Mouse (Mus musculus): ENCODE measurements around the gene Eif2ak4. TPM values are rescaled to one million over a fixed set of nuclear protein-coding genes. Genes with fewer than 3 reads are reported as not detected.

Eif2ak4 gene
- total RNA-seq, 2 experiments from 2014 or later: 23.1 to 26.7 TPM

DNA sequence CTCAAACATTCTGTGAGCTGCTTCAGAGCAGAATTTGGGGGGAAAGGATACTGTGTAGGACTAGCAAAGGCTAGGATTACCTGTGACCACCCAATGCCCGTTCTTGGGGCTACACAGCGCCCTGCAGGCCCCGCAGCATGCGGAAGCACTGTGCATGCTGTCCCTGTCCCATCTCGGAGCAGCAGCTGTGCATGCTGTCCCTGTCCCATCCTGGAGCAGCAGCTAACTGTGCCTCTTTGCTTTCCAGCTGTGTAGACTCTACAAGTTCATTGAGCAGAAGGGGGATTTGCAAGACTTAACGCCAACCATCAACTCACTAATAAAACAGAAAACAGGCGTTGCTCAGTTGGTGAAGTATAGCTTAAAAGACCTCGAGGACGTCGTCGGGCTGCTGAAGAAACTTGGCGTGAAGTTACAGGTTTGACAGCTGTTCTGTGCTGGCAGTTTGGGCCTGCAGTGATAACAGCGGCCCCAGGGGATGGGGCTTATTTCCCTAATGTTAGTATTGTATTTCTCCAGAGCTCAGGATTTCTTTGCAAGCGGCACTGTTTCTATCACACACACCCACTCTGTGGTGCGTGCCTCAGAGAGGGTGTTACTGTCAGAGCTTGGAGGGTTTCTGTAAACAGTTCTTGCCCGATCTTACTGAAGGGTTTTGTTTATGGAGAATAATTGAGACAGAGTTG, 73.2 kb downstream of the Eif2ak4 start:
- intact Hi-C loops (cut with DNase I): no loop called here
- no peak for DNase-seq

- no peak for DNase-seq
- intact Hi-C loops (cut with DNase I): no loop called here
Measured at GRCm38 (mm10) chr2:118463480-118463879, 75.1 kb downstream of the Eif2ak4 start.

DNA sequence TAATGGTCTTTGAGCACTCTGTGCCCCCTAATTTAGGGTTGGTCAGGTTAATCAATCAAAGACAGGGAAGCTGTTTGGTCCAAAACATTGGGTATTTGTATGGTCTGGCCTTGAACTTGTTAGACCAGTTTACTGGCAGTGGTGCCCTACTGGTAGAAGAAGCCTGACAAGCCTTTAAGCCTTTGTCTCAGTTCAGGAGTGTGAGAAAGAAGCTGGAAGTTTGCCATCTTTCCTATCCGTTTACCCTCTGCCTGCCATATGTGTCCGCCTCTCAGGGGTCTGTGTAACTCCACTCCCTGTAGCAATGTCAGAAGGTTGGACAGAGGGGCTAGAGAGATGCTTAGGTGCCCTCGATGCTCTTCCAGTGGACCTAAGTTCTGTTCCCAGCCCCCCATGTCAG, 76.0 kb downstream of the Eif2ak4 start:
- intact Hi-C loops (cut with DNase I): no loop called here
- no peak for DNase-seq

DNA sequence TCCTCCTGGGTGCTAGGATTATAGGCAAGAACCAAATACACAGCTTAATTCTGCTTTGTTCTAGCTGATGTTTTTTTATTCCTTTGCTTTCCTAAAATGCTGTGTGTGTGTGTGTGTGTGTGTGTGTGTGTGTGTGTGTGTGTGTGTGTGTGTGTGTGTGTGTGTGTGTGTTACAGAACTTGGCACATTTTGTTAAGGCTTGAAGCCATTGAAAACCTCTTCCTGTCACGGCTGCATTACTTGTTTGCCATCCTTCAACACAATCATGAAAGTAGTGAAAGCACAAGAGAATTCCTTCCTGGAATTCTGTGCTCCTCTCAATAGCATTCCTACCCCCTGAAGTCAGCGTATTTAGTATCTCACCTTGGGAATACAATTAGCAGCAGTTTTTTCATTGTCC, 77.5 kb downstream of the Eif2ak4 start:
- DNase-seq: no peak
- intact Hi-C loops (cut with DNase I): loop anchor here (5.0 kb wide), 1 partner anchor 411 kb away; no protein-coding TSS in a partner anchor

GRCm38 (mm10) chr2:118466601-118467000, 78.2 kb downstream of the Eif2ak4 start:
- DNase-seq: no peak
- intact Hi-C loops (cut with DNase I): loop anchor here (5.0 kb wide), 1 partner anchor 411 kb away; no protein-coding TSS in a partner anchor

DNA sequence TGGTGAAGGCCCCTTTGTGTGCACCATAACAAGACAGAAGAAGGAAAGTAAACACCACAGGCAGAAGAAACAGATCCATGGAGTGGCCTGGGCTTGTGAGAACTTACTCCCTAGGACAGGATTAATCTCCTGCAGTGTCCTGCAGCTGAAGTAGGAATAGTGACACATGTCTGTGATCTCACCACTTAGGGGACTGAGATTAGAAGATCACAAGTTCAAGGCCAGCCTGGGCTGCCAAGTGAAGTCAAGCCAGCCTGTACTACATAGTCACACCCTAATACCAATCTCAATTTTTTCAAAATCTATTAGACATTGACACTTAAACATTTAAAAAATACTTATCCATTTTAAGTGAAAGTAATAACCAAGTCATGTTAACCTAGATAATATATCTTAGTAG, 79.9 kb downstream of the Eif2ak4 start:
- intact Hi-C loops (cut with DNase I): loop anchor here (5.0 kb wide), 1 partner anchor 409 kb away; no protein-coding TSS in a partner anchor
- DNase-seq: no peak

GRCm38 (mm10) chr2:118478833-118479549, 90.6 kb downstream of the Eif2ak4 start:
- intact Hi-C loops (cut with DNase I): no loop called here

DNA sequence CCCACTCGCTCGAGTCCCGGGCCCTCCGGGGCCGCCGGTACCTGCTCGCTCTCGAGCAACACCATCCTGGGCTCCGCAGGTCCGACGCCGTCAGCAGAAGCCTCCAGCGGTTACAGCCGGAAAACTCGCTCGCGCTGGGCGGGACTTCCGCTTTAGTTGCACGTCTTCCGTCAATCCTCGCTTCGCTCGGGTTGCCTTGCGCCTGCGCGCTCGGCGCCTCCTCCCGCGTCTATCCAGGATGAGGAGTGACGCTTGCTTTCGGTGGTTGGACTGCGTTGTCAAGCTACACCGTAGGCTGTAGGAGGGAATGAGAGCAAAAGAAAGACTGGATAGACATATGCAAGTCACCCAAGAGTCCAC, 91.1 kb downstream of the Eif2ak4 start, which contains the start of gene Srp14:
TSS of gene Srp14 (minus strand) at position 162 of the 360 bp plus-strand sequence.
- DNase-seq: peak; percentile 93
- intact Hi-C loops (cut with DNase I): no loop called here

More at GRCm38 (mm10) chr2:118478833-118479549, 90.6 kb downstream of the Eif2ak4 start:
- no peak for DNase-seq

GRCm38 (mm10) chr2:118480886-118481285, 92.5 kb downstream of the Eif2ak4 start:
- no peak for DNase-seq
- intact Hi-C loops (cut with DNase I): no loop called here

- DNase-seq: no peak
Measured at GRCm38 (mm10) chr2:118483032-118483431, 94.6 kb downstream of the Eif2ak4 start.

GRCm38 (mm10) chr2:118484386-118484898, 96.0 kb downstream of the Eif2ak4 start:
- DNase-seq: no peak
- intact Hi-C loops (cut with DNase I): no loop called here

More at GRCm38 (mm10) chr2:118483032-118483431, 94.6 kb downstream of the Eif2ak4 start:
- intact Hi-C loops (cut with DNase I): no loop called here

DNA sequence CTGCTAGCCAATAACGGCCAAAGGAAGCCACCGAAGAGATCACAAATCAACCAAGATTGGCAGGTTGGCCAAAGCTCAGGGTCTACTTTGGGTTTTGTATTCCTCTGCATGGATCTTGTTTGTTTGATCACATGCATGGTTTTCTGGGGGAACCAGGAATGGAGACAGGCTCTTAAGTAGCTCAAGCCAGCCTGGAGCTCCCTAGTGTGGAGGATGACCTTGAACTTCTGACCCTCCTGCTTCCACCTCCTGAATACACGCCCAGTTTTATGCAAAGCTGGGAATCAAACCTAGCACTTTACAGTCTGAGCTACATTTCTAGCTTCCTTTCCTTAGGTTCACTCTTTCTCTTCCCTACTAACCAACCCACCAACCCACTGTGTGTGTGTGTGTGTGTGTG, 97.0 kb downstream of the Eif2ak4 start:
- no peak for DNase-seq
- intact Hi-C loops (cut with DNase I): loop anchor here (5.0 kb wide), 1 partner anchor 117 kb away; no protein-coding TSS in a partner anchor

- intact Hi-C loops (cut with DNase I): loop anchor here (5.0 kb wide), 1 partner anchor 115 kb away; no protein-coding TSS in a partner anchor
- DNase-seq: peak; percentile 83
Measured at GRCm38 (mm10) chr2:118486933-118487332, 98.5 kb downstream of the Eif2ak4 start.

- intact Hi-C loops (cut with DNase I): loop anchor here (5.0 kb wide), 1 partner anchor 114 kb away; no protein-coding TSS in a partner anchor
- DNase-seq: no peak
Measured at GRCm38 (mm10) chr2:118487806-118488205, 99.4 kb downstream of the Eif2ak4 start.

DNA sequence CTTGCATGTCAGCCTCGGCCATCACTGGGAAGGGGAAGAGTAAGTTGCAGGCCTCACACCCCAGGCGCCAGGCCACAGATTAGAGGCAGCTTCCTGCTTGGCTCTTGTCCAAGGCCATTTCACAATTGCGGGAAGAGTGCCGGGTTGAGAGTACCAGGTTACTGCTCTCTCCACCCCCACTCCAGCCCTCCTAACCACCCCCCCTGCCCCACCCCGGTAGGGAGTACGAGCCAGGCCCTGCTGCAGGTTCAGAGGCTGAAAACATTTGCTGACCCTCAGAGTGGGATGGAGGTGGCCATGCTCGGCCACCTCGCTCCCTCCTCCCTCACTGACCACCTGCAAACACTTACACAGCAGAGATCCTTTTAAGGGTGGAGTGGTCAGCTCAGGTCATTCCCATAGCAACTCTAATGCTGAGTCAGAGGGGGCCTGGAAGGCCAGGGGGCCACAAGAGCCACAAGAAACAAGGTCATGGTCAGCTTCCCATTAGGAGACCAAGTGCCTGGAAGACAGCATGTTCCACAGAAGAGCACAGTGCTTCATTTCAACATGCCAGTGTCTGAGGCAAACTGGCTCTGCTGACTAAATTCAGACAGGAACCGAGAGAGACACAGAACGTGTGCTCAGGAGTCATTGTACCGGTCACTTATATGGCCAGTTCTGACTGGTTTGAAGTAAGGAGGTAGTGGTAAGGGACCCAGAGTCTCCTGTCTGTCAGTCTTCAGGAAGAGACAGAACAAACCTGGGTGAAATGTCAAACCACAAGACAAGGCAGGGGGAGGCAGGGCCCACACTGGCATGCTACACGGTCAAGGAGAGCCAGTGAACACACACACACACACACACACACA, 102.0 kb downstream of the Eif2ak4 start:
- DNase-seq: peak; percentile 35

DNA sequence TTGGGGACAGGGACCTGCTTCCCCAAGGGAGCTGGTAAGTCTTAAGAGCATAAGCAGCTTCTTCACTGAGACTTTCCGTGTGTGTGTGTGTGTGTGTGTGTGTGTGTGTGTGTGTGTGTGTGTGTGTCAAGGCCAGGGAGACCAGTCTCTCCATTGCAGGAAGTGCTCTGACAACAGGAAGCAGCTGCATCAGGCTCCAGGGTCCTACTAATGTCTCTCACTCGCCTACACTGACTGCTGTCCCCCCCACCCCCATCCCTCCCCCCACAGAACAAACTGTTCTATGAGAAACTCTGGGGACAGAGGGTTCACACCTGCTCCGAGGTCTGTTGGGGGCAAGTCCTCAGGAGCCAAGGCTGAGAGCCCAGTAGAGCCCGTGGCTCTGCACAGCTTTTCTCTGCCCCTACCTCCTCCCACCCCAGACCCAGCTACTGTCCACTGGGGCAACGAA, 102.9 kb downstream of the Eif2ak4 start:
- DNase-seq: no peak
- intact Hi-C loops (cut with DNase I): no loop called here

More for the DNA sequence above, 102.0 kb downstream of the Eif2ak4 start:
- intact Hi-C loops (cut with DNase I): no loop called here

DNA sequence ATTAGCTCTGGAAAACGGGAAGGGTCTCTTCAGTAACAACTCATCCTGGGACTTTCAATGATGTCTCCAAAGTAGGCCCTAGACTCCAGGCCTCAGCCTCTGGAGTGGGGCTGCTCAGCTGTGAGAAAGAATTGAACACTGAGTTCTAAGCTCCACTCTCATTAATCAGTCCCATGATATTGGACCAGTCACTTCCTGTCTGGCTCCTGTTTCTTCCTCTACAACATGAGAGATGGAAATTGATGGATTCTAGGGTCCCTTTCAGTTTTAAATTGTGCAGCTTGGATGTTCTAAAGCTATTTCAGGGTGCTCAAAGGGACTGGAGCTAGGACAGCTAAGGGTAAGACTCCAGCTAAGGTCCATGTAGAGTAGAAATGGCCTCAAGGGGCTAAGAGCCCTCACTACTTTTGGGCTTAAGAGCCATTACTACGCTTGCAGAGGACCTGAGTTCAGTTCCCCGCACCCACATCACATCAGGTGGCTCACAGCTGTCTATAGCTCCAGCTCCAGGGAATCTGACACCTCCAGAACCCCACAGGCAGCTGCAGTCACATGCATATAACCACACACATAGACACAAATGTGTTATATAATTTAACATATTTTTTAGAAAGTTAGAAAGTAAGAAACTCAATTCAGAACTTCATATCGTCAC, 103.5 kb downstream of the Eif2ak4 start:
- no peak for DNase-seq
- intact Hi-C loops (cut with DNase I): no loop called here

DNA sequence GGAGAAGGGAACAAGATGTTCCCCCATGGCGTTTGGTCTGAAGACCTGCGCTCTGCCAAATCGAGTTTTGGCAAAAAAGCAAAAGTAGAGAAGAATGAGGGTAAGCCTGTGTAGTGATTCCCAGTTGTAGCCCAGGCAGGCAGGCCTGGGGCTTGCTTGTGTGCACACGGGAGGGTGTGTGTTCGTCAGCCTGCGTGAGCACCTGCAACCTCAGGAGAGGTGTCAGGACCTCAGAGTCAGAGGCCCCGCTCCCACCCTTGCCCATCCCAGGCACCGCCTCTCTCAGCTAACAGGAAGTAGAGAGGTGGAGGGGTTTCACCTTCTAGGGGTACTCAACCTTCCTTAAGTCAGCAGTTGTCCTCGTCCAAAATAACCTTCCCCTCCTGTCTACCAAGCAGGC, 106.6 kb downstream of the Eif2ak4 start:
- intact Hi-C loops (cut with DNase I): no loop called here
- no peak for DNase-seq

DNA sequence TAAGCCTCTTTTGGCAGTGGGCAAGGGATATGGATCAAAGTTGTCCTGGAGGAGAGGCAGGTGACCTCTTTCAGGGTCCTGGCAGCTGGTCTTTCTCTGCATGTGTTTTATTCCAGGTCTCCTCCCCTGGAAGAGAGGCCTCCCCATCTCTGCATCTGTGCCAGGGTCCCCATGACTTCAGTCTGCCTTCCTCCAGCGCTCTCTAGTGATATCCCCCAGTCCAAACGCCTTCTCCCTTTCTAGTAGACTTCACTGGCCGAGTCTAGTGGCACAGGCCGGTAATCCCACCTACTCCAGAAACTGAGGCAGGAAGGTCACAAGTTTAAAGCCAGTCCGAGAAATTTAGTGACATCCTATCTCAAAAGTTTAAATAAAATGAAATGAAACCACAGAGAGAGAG, 109.5 kb downstream of the Eif2ak4 start:
- no peak for DNase-seq
- intact Hi-C loops (cut with DNase I): no loop called here

- intact Hi-C loops (cut with DNase I): no loop called here
- no peak for DNase-seq
Measured at GRCm38 (mm10) chr2:118498476-118498875, 110.1 kb downstream of the Eif2ak4 start.
